Mouse (Mus musculus) embryonic facial prominence, embryonic 10.5 days (tissue): ENCODE measurements around the gene Pkdcc. TPM values are rescaled to one million over a fixed set of nuclear protein-coding genes. Genes with fewer than 3 reads are reported as not detected.

Source experiments
- DNase-seq: peaks from one replicate; pipeline ENCODE4 v3.0.0-alpha.2; 2017; ENCODE audit warnings: low spot score
- H3K27ac ChIP-seq: fragments of 300-500 bp; sonication (generic); replicated peaks from 2 replicates; pipeline ENCODE4 v1.5.1; 2016; ENCODE audit warnings: mild to moderate bottlenecking
- H3K27me3 ChIP-seq: fragments of 300-500 bp; sonication (generic); replicated peaks from 2 replicates; pipeline ENCODE4 v1.6.1; 2016; ENCODE audit warnings: low read depth, mild to moderate bottlenecking; ENCODE audit not compliant: poor library complexity, severe bottlenecking
- H3K36me3 ChIP-seq: fragments of 300-500 bp; sonication (generic); replicated peaks from 2 replicates; pipeline ENCODE4 v1.6.1; 2016; ENCODE audit warnings: mild to moderate bottlenecking, moderate library complexity
- H3K4me1 ChIP-seq: fragments of 300-500 bp; sonication (generic); 2 replicates; pipeline ENCODE4 v1.6.1; 2016
- H3K4me3 ChIP-seq: fragments of 300-500 bp; sonication (generic); 2 replicates; pipeline ENCODE4 v1.5.1; 2016; ENCODE audit warnings: mild to moderate bottlenecking, moderate library complexity
- H3K9me3 ChIP-seq: fragments of 300-500 bp; sonication (generic); 2 replicates; pipeline ENCODE4 v1.6.1; 2016; ENCODE audit warnings: mild to moderate bottlenecking
- WGBS: fragments of 180-500 bp; shearing (Covaris S2); methylation state at CpG from one replicate; pipeline ENCODE4 v1.1.7; 2016; 5-methylcytosine and 5-hydroxymethylcytosine counted together
- polyA plus RNA-seq: library from polyadenylated mRNA; unstranded; fragments of >200 nt; fragmentation: Nextera tagmentation; extraction: Ambion mirVana; gene quantifications from 2 replicates; pipeline ENCODE4 v1.2.1, GENCODE M21; 2016

Pkdcc gene
- polyA plus RNA-seq, 1 experiment from 2014 or later = 17.5 TPM

DNA sequence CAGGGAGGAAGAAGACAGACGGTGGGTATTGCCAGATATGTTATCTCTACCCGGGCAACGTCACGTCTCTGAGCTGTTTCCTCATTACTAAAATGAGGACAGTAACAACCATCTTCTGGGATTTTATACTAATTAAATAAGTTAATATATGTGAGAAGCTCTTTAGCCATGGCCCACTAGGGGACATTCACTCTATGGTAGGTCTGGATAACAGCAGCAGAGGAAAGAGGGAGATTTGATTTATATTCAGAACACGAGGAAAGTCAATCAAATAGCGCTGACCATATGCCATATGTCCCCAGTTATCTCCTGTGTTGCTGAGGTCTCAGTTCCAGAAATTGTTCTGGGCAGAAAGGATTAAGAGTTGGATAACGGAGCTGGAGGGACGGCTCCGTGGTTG, 24.3 kb upstream of the Pkdcc start:
- Histone ChIP-seq H3K27me3 (peaks cover 15% of the 10 kb centered on the region), H3K27ac (no peak overlapping the region), H3K4me3 (no peak overlapping the region), H3K4me1 (peaks cover 37% of the 10 kb centered on the region), H3K36me3 (no peaks in the 10 kb centered on the region), H3K9me3 (no peaks in the 10 kb centered on the region)
- 57% methylated on average over 9 of the region's 9 CpGs for WGBS
- DNase-seq = no peak

DNA sequence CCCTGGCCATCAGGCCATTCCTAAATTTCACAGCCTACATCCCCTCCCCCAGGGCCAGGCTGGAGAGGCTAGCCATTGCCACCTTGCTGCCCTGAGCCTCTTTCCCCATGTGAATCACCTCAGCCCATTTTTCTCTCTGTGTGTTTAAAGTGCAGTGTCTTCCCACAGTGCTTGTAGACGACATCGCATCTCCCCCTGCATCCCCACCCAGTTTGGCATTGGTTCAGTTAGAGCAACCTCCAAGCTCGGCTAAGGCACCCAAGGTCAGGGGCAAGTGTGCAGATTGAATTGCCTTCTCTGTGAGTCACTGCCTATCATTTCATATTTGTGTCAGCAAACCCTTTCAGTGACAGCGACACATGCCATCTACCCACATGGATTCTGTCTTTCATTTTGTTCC, 20.6 kb upstream of the Pkdcc start:
- peaks cover 60% of the 10 kb centered on the region for H3K4me1 ChIP-seq
- H3K4me3 ChIP-seq = no peak overlapping the region
- H3K27me3 ChIP-seq = peaks cover 15% of the 10 kb centered on the region
- no peaks in the 10 kb centered on the region for H3K9me3 ChIP-seq
- H3K27ac ChIP-seq = no peak overlapping the region
- no peaks in the 10 kb centered on the region for H3K36me3 ChIP-seq
- DNase-seq = no peak
- WGBS = 83% methylated on average over 4 of the region's 4 CpGs

DNA sequence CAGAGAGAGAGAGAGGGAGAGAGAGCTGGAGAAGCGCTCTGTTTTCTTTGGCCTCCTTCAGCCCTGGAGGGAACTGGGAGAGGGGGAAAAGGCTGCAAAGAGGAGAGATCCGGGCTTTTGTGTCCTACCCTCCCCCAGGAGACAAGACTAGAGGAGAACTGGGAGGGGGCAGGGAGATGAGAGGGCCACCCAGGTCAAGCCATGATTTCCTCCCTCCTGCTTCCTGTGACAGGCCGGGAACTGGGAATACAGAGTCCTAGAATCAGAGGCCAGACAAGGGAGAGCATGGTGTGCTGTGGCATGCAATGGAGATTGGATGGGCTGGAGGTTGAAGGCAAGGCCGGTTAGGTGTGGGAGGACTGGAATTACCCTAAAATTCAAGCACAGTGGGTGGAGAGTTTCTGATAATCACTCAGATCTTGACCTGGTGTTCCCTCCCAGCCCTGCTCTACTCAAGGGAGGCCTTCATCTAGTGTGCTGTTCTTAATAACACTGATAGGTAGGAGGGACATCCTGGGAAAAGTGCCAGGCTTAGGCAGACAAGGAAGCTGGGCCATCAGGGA, 17.6 kb upstream of the Pkdcc start:
- Histone ChIP-seq H3K36me3 (no peaks in the 10 kb centered on the region), H3K4me1 (peaks cover 69% of the 10 kb centered on the region), H3K9me3 (no peaks in the 10 kb centered on the region), H3K27ac (peak overlapping the region; percentile 82), H3K27me3 (peaks cover 16% of the 10 kb centered on the region; the same call in 1 of the 2 replicates), H3K4me3 (no peak overlapping the region)
- DNase-seq = peak; percentile 56
- 21% methylated on average over 4 of the region's 4 CpGs for WGBS

DNA sequence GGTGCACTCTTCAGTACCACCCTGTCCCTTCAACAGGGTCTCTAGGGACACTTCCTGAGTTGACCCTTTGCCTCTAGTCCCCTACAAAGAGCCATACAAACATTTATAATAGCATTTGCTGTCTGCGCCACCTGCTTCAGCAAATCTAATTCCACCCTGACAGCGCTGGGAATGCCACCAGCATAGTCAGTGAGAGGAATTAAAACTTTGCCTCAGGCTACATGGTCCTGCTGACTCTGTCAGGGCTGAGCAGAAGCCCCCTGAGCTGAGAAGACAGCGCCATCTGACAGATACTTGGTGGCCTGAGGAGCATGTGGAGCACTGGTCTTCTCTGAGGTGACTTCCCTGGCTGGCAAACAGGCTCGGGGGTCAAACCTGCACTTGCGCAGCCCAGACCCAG, 14.6 kb upstream of the Pkdcc start:
- Histone ChIP-seq H3K27me3 (peaks cover 21% of the 10 kb centered on the region), H3K4me1 (peaks cover 84% of the 10 kb centered on the region), H3K36me3 (no peaks in the 10 kb centered on the region), H3K27ac (peak overlapping the region; percentile 81), H3K4me3 (no peak overlapping the region), H3K9me3 (no peaks in the 10 kb centered on the region)
- 48% methylated on average over 5 of the region's 5 CpGs for WGBS
- DNase-seq = no peak

DNA sequence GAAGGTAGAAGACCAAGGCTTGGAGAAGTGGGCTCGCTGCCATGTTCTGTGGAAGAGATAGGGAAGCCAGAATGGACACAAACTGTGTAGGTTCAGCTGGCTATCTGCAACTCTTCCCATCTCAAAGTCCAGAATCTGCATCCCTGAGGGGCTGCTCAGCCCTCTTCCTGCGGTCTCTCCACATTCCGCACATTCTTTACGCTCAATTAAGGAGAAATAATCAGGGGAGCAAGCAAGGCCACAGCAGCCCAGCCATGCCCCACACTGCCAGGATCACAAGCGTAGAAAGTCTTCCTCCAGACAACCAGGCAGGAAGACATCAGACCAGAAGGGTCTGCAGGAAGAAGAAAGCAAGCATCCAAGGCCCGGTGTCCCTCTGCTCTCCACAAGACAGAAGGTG, 13.8 kb upstream of the Pkdcc start:
- Histone ChIP-seq H3K27me3 (peaks cover 21% of the 10 kb centered on the region), H3K36me3 (no peaks in the 10 kb centered on the region), H3K4me3 (peak overlapping the region; percentile 9; the same call in 1 of the 2 replicates), H3K9me3 (no peaks in the 10 kb centered on the region), H3K4me1 (peaks cover 89% of the 10 kb centered on the region), H3K27ac (peak overlapping the region; percentile 81)
- DNase-seq = peak; percentile 62
- 11% methylated on average over 6 of the region's 6 CpGs for WGBS

DNA sequence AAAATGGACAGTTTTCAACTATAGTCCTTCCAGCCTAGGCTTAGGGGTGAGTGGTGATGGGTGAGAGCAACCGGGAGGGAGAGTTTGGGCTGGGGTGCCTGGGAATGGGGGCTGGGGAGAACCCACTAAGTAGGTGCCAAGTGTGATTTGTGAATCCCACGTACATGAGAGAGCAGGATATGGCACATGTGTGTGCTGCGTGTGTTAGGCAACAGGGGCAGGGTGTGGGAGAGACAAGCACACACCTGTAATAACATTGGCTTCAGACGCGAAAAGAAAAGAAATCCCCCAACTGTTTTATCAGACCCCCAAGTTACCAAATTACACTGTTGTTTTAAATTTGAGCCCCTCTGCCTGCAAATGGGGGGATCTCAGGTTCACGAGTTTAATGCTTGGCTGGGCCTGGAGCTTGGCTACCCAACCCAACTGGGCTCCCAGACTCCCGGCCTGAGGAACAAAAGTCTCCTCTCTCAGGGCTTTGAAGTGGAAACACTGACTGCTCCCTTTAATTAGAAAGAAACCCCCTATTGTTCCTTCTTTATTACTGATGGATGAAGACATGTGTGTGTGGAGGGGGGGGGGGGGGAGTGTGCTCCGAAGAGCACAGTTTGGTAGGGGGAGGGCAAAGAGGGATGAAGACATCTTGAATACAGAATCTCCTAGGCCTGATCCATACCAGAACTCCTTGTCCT, 11.3 kb upstream of the Pkdcc start:
- Histone ChIP-seq H3K27ac (peak overlapping the region; percentile 73), H3K36me3 (no peaks in the 10 kb centered on the region), H3K27me3 (peaks cover 25% of the 10 kb centered on the region), H3K4me3 (no peak overlapping the region), H3K9me3 (no peaks in the 10 kb centered on the region), H3K4me1 (peaks cover 81% of the 10 kb centered on the region)
- DNase-seq = no peak
- WGBS = 21% methylated on average over 8 of the region's 8 CpGs

DNA sequence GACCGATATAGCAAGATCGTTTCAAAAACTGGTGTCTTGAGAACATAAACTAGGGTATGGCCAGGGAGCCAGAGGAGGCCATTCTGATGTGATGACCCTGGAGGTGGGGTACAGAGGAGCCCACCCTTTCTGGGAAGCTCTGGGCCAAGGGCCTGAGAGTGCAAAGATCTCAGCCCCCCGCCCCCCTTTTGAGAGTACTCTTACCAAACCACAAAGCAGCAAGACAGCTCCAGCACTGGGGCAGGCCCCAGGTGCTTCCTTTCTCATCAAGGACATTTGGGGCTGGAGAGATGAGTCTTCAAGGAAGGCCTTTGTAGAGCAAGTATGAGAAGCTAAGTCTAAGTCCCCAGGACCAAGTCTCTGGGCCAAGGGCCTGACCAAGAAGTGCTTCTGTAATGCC, 7.8 kb upstream of the Pkdcc start:
- H3K9me3 ChIP-seq = no peaks in the 10 kb centered on the region
- 88% methylated on average over 3 of the region's 3 CpGs for WGBS
- H3K4me3 ChIP-seq = no peak overlapping the region

DNA sequence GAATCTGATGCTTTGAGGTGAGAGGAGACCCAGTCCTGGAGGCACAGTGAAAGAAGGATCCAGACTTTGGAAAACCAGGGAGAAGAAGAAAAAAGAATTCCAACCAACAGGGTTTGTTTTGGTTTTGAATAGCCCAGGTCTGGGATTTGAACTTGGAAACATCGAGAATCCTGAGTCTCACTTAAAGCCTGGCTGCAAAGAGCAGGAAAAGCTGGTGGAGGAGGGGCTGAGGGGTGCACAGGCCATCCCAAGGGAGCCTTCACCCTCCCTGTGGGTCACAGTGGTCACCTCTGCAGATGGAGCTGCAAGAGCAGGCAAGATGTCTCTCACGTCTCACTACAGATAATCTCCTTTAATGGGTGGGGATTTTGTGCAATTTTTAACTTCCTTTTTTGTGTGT, 6.6 kb upstream of the Pkdcc start:
- Histone ChIP-seq H3K36me3 (no peaks in the 10 kb centered on the region), H3K27me3 (peaks cover 42% of the 10 kb centered on the region), H3K27ac (no peak overlapping the region), H3K4me3 (no peak overlapping the region), H3K9me3 (no peaks in the 10 kb centered on the region), H3K4me1 (peaks cover 75% of the 10 kb centered on the region)
- DNase-seq = no peak
- 58% methylated on average over 2 of the region's 2 CpGs for WGBS

More for the DNA sequence above, 7.8 kb upstream of the Pkdcc start:
- peak overlapping the region; percentile 27; the same call in 1 of the 2 replicates for H3K27ac ChIP-seq
- H3K36me3 ChIP-seq = no peaks in the 10 kb centered on the region
- DNase-seq = no peak
- H3K4me1 ChIP-seq = peaks cover 71% of the 10 kb centered on the region
- peaks cover 42% of the 10 kb centered on the region for H3K27me3 ChIP-seq

DNA sequence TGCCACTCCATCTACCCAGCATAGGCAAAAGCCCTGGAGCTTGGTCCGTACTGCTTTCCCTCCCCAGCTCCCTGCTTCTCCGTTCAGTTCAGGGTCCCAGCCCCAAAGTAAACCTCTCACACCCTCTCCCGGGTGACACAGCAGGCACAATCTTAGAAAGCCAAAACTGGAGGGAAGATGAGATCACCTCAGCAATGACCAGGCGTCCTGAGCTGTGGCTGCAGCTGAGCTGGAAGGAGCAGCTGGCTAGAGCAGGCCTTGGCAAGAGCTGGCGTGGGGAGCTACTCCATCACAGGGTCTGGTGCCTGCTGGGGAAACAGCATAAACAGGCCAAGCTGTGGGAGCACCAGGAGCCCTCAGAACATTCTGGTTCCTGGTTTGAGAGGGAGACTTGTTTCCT, 4.6 kb upstream of the Pkdcc start:
- Histone ChIP-seq H3K27ac (peak overlapping the region; percentile 24), H3K4me3 (no peak overlapping the region), H3K36me3 (no peaks in the 10 kb centered on the region), H3K9me3 (no peaks in the 10 kb centered on the region), H3K27me3 (peaks cover 41% of the 10 kb centered on the region), H3K4me1 (peaks cover 72% of the 10 kb centered on the region)
- WGBS = 74% methylated on average over 5 of the region's 5 CpGs
- no peak for DNase-seq

DNA sequence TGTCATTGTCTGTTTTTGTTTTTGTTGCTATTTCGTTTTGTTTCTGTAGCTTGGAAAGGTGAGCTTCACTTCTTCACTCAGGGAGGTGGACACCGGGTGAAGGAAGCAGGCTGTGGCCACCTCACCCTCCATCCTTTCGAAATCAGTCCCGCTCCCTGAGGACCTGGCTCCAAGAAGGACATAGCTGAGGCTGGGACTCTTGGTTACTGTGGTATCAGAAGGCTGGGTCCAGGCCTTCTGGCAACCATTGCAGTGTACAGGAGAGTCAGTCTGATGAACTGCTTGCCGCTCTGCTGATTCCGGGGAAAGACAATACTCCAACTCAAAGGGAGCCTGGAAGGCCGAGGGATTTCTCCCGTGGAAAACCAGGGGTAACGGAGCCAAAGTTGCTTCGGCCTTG, 3.9 kb upstream of the Pkdcc start:
- Histone ChIP-seq H3K27me3 (peaks cover 41% of the 10 kb centered on the region), H3K9me3 (no peaks in the 10 kb centered on the region), H3K4me1 (peaks cover 74% of the 10 kb centered on the region), H3K27ac (no peak overlapping the region), H3K4me3 (no peak overlapping the region), H3K36me3 (no peaks in the 10 kb centered on the region)
- WGBS = 85% methylated on average over 10 of the region's 10 CpGs
- no peak for DNase-seq

DNA sequence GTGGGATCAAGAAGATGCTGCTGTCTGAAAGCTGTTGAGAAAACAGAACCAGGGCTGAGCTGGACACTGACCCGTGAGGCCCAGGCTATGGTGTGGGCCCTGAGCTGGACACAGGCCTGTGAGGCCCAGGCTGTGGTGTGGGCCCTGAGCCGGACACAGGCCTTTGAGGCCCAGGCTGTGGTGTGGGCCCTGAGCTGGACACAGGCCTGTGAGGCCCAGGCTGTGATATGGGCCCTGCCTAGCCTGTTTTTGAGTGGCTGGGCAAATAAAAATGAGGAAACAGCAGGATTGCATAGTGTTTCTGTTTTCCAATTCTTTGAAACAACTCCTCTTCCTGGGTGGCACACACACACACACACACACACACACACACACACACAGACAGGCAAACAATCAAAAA, 2.7 kb upstream of the Pkdcc start:
- DNase-seq = no peak
- H3K27ac ChIP-seq = peak overlapping the region; percentile 7; the same call in 1 of the 2 replicates
- WGBS = 70% methylated on average over 2 of the region's 2 CpGs

DNA sequence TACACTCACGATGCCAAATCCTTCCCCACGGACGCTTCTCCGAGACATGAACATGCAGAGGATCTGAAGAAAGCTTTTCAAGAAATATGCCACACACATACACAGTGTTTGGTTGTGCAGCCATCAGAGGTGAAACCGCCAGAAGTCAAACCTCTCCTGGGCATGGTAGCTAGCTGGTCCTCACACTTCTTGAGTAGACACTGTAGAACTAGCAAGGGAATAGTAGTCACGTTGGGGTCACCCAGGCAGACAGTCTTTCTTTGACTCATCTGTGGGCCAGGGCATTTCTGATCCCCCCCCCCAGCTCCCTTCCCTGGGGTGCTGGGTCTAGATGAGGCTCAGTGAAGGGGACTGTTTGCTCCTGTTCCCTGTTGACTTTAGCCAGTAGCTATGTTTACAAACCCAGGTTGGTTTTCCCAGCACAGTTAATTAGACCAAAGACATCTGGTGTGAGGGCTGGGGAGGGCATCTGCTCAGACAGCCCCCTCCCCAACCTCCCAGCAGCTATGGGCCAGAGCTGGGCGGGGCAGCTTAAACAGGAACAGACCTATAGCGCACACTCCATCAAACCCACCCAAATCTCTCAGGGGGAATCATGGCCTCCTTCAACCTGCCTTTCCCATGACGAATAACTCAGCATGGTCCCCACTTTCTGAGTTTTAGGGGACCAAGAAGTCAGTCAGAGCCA, 1.7 kb upstream of the Pkdcc start:
- peaks cover 83% of the 10 kb centered on the region for H3K4me1 ChIP-seq
- WGBS = 37% methylated on average over 9 of the region's 9 CpGs
- H3K36me3 ChIP-seq = 0 out of 2 replicates have a peak, but pooled peaks cover 4% of the 10 kb centered on the region
- peaks cover 44% of the 10 kb centered on the region for H3K27me3 ChIP-seq
- no peaks in the 10 kb centered on the region for H3K9me3 ChIP-seq
- peak overlapping the region; percentile 87 for H3K4me3 ChIP-seq
- peak; percentile 56 for DNase-seq
- H3K27ac ChIP-seq = peak overlapping the region; percentile 97

More for the DNA sequence above, 2.7 kb upstream of the Pkdcc start:
- H3K9me3 ChIP-seq = no peaks in the 10 kb centered on the region
- H3K4me3 ChIP-seq = no peak overlapping the region
- peaks cover 77% of the 10 kb centered on the region for H3K4me1 ChIP-seq
- peaks cover 41% of the 10 kb centered on the region for H3K27me3 ChIP-seq
- no peaks in the 10 kb centered on the region for H3K36me3 ChIP-seq
